Mouse (Mus musculus) neutrophil, adult 5-6 weeks (primary cell): ENCODE results near the gene Pdpr. TPM values are rescaled to one million over a fixed set of nuclear protein-coding genes. Genes with fewer than 3 reads are reported as not detected.
"Not testable (repeated sequence)": the region's sequence is repeated elsewhere in the genome, so short reads cannot be mapped to it uniquely, and the experiment has no call there.

Experiments
- ATAC-seq: fragments of 151-379, 151-347 bp; 2 replicates; pipeline ENCODE4 v1.8.0; 2017; ENCODE audit warnings: mild to moderate bottlenecking, moderate TSS enrichment; ENCODE audit not compliant: insufficient number of reproducible peaks, poor library complexity, low FRiP score, severe bottlenecking; ENCODE audit errors: extremely low read depth
- total RNA-seq: library from RNA; stranded (forward); fragments of 200-1000 nt; gene quantifications from 2 replicates; pipeline ENCODE4 v1.2.3, GENCODE M21; 2017

Gene Pdpr
- total RNA-seq, 1 experiment from 2014 or later, result 23.5 TPM

- no peak for ATAC-seq
Observed at GRCm38 (mm10) chr8:111081580-111082258, 12.7 kb upstream of the Pdpr start.

GRCm38 (mm10) chr8:111083936-111084335, 10.5 kb upstream of the Pdpr start:
- ATAC-seq, result not testable (repeated sequence)

GRCm38 (mm10) chr8:111090126-111090525, 4.3 kb upstream of the Pdpr start:
- ATAC-seq, result peak; percentile 66

- no peak for ATAC-seq
Observed at GRCm38 (mm10) chr8:111091706-111092105, 2.7 kb upstream of the Pdpr start.

GRCm38 (mm10) chr8:111092326-111092725, 2.1 kb upstream of the Pdpr start, which contains the start of gene Clec18a:
Gene Clec18a, minus strand, starts transcription at chr8:111092426.
- not testable (repeated sequence) for ATAC-seq

- ATAC-seq, result peak; percentile 18; the same call in 1 of the 2 replicates
Observed at GRCm38 (mm10) chr8:111094719-111095302, 381 bp downstream of the Pdpr start.

GRCm38 (mm10) chr8:111114891-111115290, 20.5 kb downstream of the Pdpr start:
- no peak for ATAC-seq

- ATAC-seq, result no peak
Observed at GRCm38 (mm10) chr8:111119481-111119880, 25.1 kb downstream of the Pdpr start.

GRCm38 (mm10) chr8:111130756-111131155, 36.3 kb downstream of the Pdpr start:
- ATAC-seq, result no peak

- ATAC-seq, result no peak
Observed at GRCm38 (mm10) chr8:111142521-111142920, 48.1 kb downstream of the Pdpr start.

GRCm38 (mm10) chr8:111144901-111145459, 50.5 kb downstream of the Pdpr start:
- peak; percentile 34; the same call in 1 of the 2 replicates for ATAC-seq

- peak; percentile 85 for ATAC-seq
Observed at GRCm38 (mm10) chr8:111145460-111146012, 51.1 kb downstream of the Pdpr start.

GRCm38 (mm10) chr8:111155721-111156436, 61.4 kb downstream of the Pdpr start:
- no peak for ATAC-seq

GRCm38 (mm10) chr8:111157617-111158016, 63.2 kb downstream of the Pdpr start:
- ATAC-seq, result no peak; the same call in 1 of the 2 replicates

GRCm38 (mm10) chr8:111171661-111172060, 77.2 kb downstream of the Pdpr start:
- ATAC-seq, result no peak

GRCm38 (mm10) chr8:111185472-111185947, 91.1 kb downstream of the Pdpr start:
- no peak for ATAC-seq
